ENCODE assay signal across 27 mouse cellular contexts in genomic region chr9:92621878-92622282, GRCm38 (mm10).
A peak's percentile ranks its signal among the peaks of the same experiment; 100 is the strongest.
DNase-seq lines count a peak whose midpoint lies in the region; ATAC-seq lines count a peak whose summit lies in the region.
"Had no signal": no experiment of that assay in that cellular context is flagged by ENCODE, and none has a peak within 500 bp of the region (broad histone marks: within the 10 kb centered on the region; RNA-seq: fewer than 3 reads in every experiment).

No protein-coding gene starts in this region.

- no peaks in the 10 kb centered on the region for H3K9me3 ChIP-seq in embryonic facial prominence, embryonic 14.5 days (ENCODE audit: control insufficient read depth, low read length)
- H3K9me3 ChIP-seq in embryonic facial prominence, embryonic 10.5 days, result no peaks in the 10 kb centered on the region
- no peaks in the 10 kb centered on the region for H3K9me3 ChIP-seq in embryonic facial prominence, embryonic 15.5 days (replicated peaks)
- H3K9me3 ChIP-seq: embryonic facial prominence, embryonic 12.5 days; forebrain, embryonic 10.5 days; heart, embryonic 13.5 days; intestine, embryonic 15.5 days; liver, embryonic 15.5 days; neural tube, embryonic 15.5 days had no signal

- no peak overlapping the region for H3K9ac ChIP-seq in embryonic facial prominence, embryonic 14.5 days (ENCODE audit: low read depth, low read length)
- no peak overlapping the region for H3K9ac ChIP-seq in embryonic facial prominence, embryonic 15.5 days
- H3K9ac ChIP-seq: embryonic facial prominence, embryonic 12.5 days; forebrain, postnatal 0 days; heart, embryonic 13.5 days; intestine, embryonic 15.5 days; liver, embryonic 15.5 days; neural tube, embryonic 15.5 days had no signal

- WGBS in embryonic facial prominence, embryonic 14.5 days, result 62% methylated on average over 2 of the region's 2 CpGs
- WGBS in embryonic facial prominence, embryonic 10.5 days, result 79% methylated on average over 2 of the region's 2 CpGs
- WGBS in embryonic facial prominence, embryonic 15.5 days, result 28% methylated on average over 2 of the region's 2 CpGs

- no peak overlapping the region for H3K4me3 ChIP-seq in embryonic facial prominence, embryonic 14.5 days (ENCODE audit: low read depth, low read length)
- no peak overlapping the region for H3K4me3 ChIP-seq in embryonic facial prominence, embryonic 10.5 days
- no peak overlapping the region for H3K4me3 ChIP-seq in embryonic facial prominence, embryonic 15.5 days (replicated peaks)
- H3K4me3 ChIP-seq: embryonic facial prominence, embryonic 12.5 days; forebrain, embryonic 10.5 days; heart, embryonic 13.5 days; intestine, embryonic 15.5 days; layer of hippocampus, adult 2 months; liver, embryonic 15.5 days; neural tube, embryonic 15.5 days had no signal

- H3K36me3 ChIP-seq in embryonic facial prominence, embryonic 14.5 days (ENCODE audit: control insufficient read depth, insufficient read depth, low read length), result no peaks in the 10 kb centered on the region
- H3K36me3 ChIP-seq in embryonic facial prominence, embryonic 10.5 days (replicated peaks), result no peaks in the 10 kb centered on the region
- H3K36me3 ChIP-seq in embryonic facial prominence, embryonic 15.5 days, result no peaks in the 10 kb centered on the region
- H3K36me3 ChIP-seq: embryonic facial prominence, embryonic 12.5 days; forebrain, embryonic 10.5 days; heart, embryonic 13.5 days; intestine, embryonic 15.5 days; liver, embryonic 15.5 days; neural tube, embryonic 15.5 days had no signal

- no peaks in the 10 kb centered on the region for H3K27me3 ChIP-seq in embryonic facial prominence, embryonic 14.5 days (replicated peaks; ENCODE audit: control insufficient read depth, insufficient read depth, low read length)
- no peaks in the 10 kb centered on the region for H3K27me3 ChIP-seq in embryonic facial prominence, embryonic 10.5 days (replicated peaks; ENCODE audit: low read depth, poor library complexity, severe bottlenecking)
- no peaks in the 10 kb centered on the region for H3K27me3 ChIP-seq in embryonic facial prominence, embryonic 15.5 days
- H3K27me3 ChIP-seq: embryonic facial prominence, embryonic 12.5 days; heart, embryonic 13.5 days; intestine, embryonic 15.5 days; liver, embryonic 15.5 days; neural tube, embryonic 15.5 days had no signal

- H3K4me1 ChIP-seq in embryonic facial prominence, embryonic 14.5 days (ENCODE audit: control insufficient read depth, insufficient read depth, low read length), result no peaks in the 10 kb centered on the region
- no peaks in the 10 kb centered on the region for H3K4me1 ChIP-seq in embryonic facial prominence, embryonic 10.5 days
- H3K4me1 ChIP-seq in embryonic facial prominence, embryonic 15.5 days, result no peaks in the 10 kb centered on the region
- H3K4me1 ChIP-seq: embryonic facial prominence, embryonic 12.5 days; forebrain, embryonic 10.5 days; intestine, embryonic 15.5 days; liver, embryonic 15.5 days; neural tube, embryonic 15.5 days had no signal

- peak; percentile 71 for DNase-seq in embryonic facial prominence, embryonic 14.5 days (ENCODE audit: low spot score)
- no peak for DNase-seq in embryonic facial prominence, embryonic 10.5 days (ENCODE audit: low spot score)
- peak; percentile 9 for DNase-seq in lung, postnatal 10 days
- no peak for DNase-seq in lung, postnatal 14 days
- DNase-seq in cerebellum, postnatal 25 days, result no peak
- DNase-seq in T-cell, adult 2 months (ENCODE audit: low spot score), result no peak
- DNase-seq: adrenal gland, postnatal 36 days; cerebellum, adult 11 months; cerebellum, adult 9-11 months; forebrain, postnatal 0 days; heart, adult 18-20 months; kidney, adult 8-10 months; kidney, postnatal 10 days; liver; right cerebral cortex, adult 18-20 months; right cerebral cortex, postnatal 4 days; thymus, postnatal 14 days had no signal

- no peak overlapping the region for H3K4me2 ChIP-seq in embryonic facial prominence, embryonic 14.5 days (ENCODE audit: low read depth, low read length)
- H3K4me2 ChIP-seq in embryonic facial prominence, embryonic 15.5 days (replicated peaks), result no peak overlapping the region
- H3K4me2 ChIP-seq: embryonic facial prominence, embryonic 12.5 days; heart, embryonic 13.5 days; intestine, embryonic 15.5 days; liver, embryonic 15.5 days; midbrain, embryonic 11.5 days; neural tube, embryonic 15.5 days had no signal

- no peak overlapping the region for H3K27ac ChIP-seq in embryonic facial prominence, embryonic 14.5 days (replicated peaks; ENCODE audit: low read depth, low read length)
- no peak overlapping the region for H3K27ac ChIP-seq in embryonic facial prominence, embryonic 10.5 days (replicated peaks)
- no peak overlapping the region for H3K27ac ChIP-seq in embryonic facial prominence, embryonic 15.5 days (replicated peaks)
- H3K27ac ChIP-seq: embryonic facial prominence, embryonic 12.5 days; forebrain, embryonic 10.5 days; heart, embryonic 13.5 days; intestine, embryonic 15.5 days; layer of hippocampus, adult 2 months; liver, embryonic 15.5 days; neural tube, embryonic 15.5 days had no signal

- ATAC-seq in embryonic facial prominence, embryonic 14.5 days (ENCODE audit: low read depth), result peak; percentile 53
- ATAC-seq in embryonic facial prominence, embryonic 15.5 days (ENCODE audit: insufficient number of reproducible peaks, low FRiP score, low TSS enrichment, low read depth), result peak; percentile 47; the same call in 1 of the 2 replicates
- ATAC-seq: forebrain, postnatal 0 days; hindbrain, embryonic 16.5 days; intestine, embryonic 15.5 days had no signal

Comparison
In these comparisons a context has a peak if more than half of its experiments do, and no peak if none do; other contexts are left out.
1. DNase-seq: peak in embryonic facial prominence, embryonic 14.5 days (single experiment) and lung, postnatal 10 days (single experiment); none in embryonic facial prominence, embryonic 10.5 days (single experiment), lung, postnatal 14 days (single experiment), cerebellum, postnatal 25 days (0 of 2) and T-cell, adult 2 months (single experiment).